Mouse (Mus musculus) heart, embryonic 10.5 days (tissue): ENCODE results near the gene Spred3. TPM values are rescaled to one million over a fixed set of nuclear protein-coding genes. Genes with fewer than 3 reads are reported as not detected.

Experiments
- DNase-seq: peaks from one replicate; pipeline ENCODE4 v3.0.0-alpha.2; 2017; ENCODE audit warnings: low spot score
- H3K27ac ChIP-seq: fragments of 300-500 bp; sonication (generic); 2 replicates; pipeline ENCODE4 v1.5.1; 2016; ENCODE audit warnings: mild to moderate bottlenecking
- H3K27me3 ChIP-seq: fragments of 300-500 bp; sonication (generic); 2 replicates; pipeline ENCODE4 v1.6.1; 2016; ENCODE audit warnings: mild to moderate bottlenecking; ENCODE audit not compliant: poor library complexity, insufficient read depth, severe bottlenecking
- H3K36me3 ChIP-seq: fragments of 300-500 bp; sonication (generic); 2 replicates; pipeline ENCODE4 v1.6.1; 2016; ENCODE audit warnings: mild to moderate bottlenecking, moderate library complexity
- H3K4me1 ChIP-seq: fragments of 300-500 bp; sonication (generic); 2 replicates; pipeline ENCODE4 v1.6.1; 2016; ENCODE audit warnings: mild to moderate bottlenecking
- H3K4me3 ChIP-seq: fragments of 300-500 bp; sonication (generic); 2 replicates; pipeline ENCODE4 v1.5.1; 2016; ENCODE audit warnings: mild to moderate bottlenecking, moderate library complexity
- H3K9me3 ChIP-seq: fragments of 300-500 bp; sonication (generic); 2 replicates; pipeline ENCODE4 v1.6.1; 2016; ENCODE audit warnings: mild to moderate bottlenecking, moderate library complexity
- WGBS: fragments of 180-500 bp; shearing (Covaris S2); methylation state at CpG from one replicate; pipeline ENCODE4 v1.1.7; 2016; 5-methylcytosine and 5-hydroxymethylcytosine counted together
- polyA plus RNA-seq: library from polyadenylated mRNA; unstranded; fragments of >200 nt; fragmentation: Nextera tagmentation; extraction: Ambion mirVana; gene quantifications from 2 replicates; pipeline ENCODE4 v1.2.1, GENCODE M21; 2016

The Spred3 gene
- polyA plus RNA-seq, 1 experiment from 2014 or later: 2.7 TPM

DNA sequence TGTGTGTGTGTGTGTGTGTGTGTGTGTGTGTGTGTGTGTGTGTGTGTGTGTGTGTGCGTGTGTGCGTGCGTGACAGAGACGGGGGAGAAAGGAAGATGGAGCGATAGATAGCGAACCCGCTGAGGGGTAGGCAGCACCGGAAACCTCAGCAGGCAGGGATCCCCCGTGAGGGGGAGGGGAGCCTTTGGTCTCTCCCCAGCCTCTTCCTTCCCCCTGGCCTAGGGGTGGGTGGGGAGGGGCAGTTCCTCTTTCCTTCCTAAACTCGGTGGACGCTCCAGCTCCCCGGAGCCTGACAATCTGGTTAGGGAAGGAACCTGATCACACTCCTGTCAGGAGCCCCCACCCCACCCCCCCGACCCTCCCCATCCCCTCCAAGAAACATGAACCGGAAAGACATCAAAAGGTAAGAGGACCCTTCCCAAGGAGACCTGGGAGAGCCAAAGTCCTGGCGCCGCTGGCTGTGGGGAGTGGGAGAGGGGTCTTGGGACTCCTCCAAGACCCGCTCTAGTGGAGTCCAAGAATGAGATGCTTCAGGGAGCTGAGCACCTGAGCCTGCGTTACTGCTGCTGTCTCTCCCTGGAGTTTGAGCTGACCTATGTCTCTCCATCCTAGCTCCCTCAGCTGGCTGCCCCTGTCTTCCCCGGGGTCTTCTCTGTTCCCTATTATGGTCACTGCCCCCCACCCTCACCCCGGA, 35.4 kb downstream of the Spred3 start, which contains the start of gene Rasgrp4:
Rasgrp4 (plus strand) TSS at position 159 of the 694 bp plus-strand sequence.
- H3K27ac ChIP-seq: peak within 1 kb of the TSS; percentile 52
- 2% methylated on average over 13 of the region's 20 CpGs for WGBS
- peak within 1 kb of the TSS; percentile 51 for H3K4me3 ChIP-seq
- peaks cover 27% of the 10 kb centered on the region for H3K27me3 ChIP-seq
- DNase-seq: no peak
- H3K36me3 ChIP-seq: no peaks in the 10 kb centered on the region
- H3K4me1 ChIP-seq: peaks cover 13% of the 10 kb centered on the region; the same call in 1 of the 2 replicates
- H3K9me3 ChIP-seq: no peaks in the 10 kb centered on the region

DNA sequence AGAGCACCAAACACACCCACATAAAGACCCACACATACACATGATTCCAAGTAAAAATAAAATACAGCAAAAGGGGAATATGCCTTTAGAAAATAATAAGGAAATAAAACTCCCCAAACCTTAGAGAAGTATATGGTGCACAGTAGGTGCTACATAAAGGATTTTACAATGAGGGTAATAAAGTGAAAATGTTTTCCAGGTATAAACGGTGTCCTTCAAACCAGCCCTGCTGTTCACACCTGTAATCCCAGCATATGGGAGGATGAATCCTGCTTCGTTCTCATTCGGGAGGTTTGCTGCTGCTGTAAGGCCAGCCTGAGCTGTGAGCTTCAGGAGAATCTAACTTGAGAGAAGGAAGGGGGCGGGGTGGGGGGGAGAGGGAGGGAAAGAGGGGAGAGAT, 36.0 kb downstream of the Spred3 start:
- H3K9me3 ChIP-seq: no peaks in the 10 kb centered on the region
- 0 out of 2 replicates have a peak overlapping the region, but pooled peaks have one; percentile 52 for H3K27ac ChIP-seq
- peaks cover 27% of the 10 kb centered on the region for H3K27me3 ChIP-seq
- H3K4me3 ChIP-seq: peak overlapping the region; percentile 51
- DNase-seq: no peak
- WGBS: 5% methylated on average over 4 of the region's 4 CpGs
- no peaks in the 10 kb centered on the region for H3K36me3 ChIP-seq
- peaks cover 13% of the 10 kb centered on the region; the same call in 1 of the 2 replicates for H3K4me1 ChIP-seq

GRCm38 (mm10) chr7:29128725-29129124, 41.5 kb downstream of the Spred3 start:
- no peak for DNase-seq
- Histone ChIP-seq H3K36me3 (no peaks in the 10 kb centered on the region), H3K4me3 (no peak overlapping the region), H3K27ac (no peak overlapping the region), H3K4me1 (peaks cover 14% of the 10 kb centered on the region), H3K9me3 (no peaks in the 10 kb centered on the region), H3K27me3 (peaks cover 16% of the 10 kb centered on the region)
- 57% methylated on average over 2 of the region's 2 CpGs for WGBS

- H3K4me1 ChIP-seq: peaks cover 17% of the 10 kb centered on the region
- no peaks in the 10 kb centered on the region for H3K9me3 ChIP-seq
- H3K27me3 ChIP-seq: peaks cover 17% of the 10 kb centered on the region
- no peak overlapping the region for H3K4me3 ChIP-seq
- no peak overlapping the region for H3K27ac ChIP-seq
- no peaks in the 10 kb centered on the region for H3K36me3 ChIP-seq
- DNase-seq: no peak
- WGBS: 25% methylated on average over 7 of the region's 7 CpGs
These were observed 43.9 kb downstream of the Spred3 start for GRCm38 (mm10) chr7:29126173-29126915.

DNA sequence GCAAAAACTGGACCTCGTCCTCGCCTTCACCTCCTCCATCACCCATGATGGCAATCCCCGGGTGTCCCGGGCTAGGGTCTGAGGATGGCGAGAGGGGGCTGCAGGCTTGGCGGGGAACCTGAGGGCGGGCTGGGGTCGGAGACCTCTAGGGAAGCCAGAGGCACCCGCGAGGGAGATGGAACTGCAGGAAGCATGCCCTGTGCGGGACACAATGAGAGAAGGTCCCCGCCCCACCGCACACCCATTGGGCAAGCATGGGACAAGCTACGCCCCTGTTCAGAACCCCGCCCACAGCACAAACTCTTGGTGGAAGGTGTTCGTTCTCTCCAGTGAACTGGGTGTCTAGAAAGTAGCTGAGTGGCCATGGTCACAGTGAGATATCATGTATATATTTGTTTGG, 45.2 kb downstream of the Spred3 start, which contains the start of gene Ryr1:
Ryr1 (minus strand) TSS at position 210 of the 400 bp plus-strand sequence.
- Histone ChIP-seq H3K36me3 (no peaks in the 10 kb centered on the region), H3K4me1 (peaks cover 17% of the 10 kb centered on the region), H3K27ac (0 out of 2 replicates have a peak within 1 kb of the TSS, but pooled peaks have one; percentile 13), H3K4me3 (peak within 1 kb of the TSS; percentile 54), H3K9me3 (no peaks in the 10 kb centered on the region), H3K27me3 (peaks cover 17% of the 10 kb centered on the region)
- 2% methylated on average over 16 of the region's 16 CpGs for WGBS
- peak; percentile 88 for DNase-seq

DNA sequence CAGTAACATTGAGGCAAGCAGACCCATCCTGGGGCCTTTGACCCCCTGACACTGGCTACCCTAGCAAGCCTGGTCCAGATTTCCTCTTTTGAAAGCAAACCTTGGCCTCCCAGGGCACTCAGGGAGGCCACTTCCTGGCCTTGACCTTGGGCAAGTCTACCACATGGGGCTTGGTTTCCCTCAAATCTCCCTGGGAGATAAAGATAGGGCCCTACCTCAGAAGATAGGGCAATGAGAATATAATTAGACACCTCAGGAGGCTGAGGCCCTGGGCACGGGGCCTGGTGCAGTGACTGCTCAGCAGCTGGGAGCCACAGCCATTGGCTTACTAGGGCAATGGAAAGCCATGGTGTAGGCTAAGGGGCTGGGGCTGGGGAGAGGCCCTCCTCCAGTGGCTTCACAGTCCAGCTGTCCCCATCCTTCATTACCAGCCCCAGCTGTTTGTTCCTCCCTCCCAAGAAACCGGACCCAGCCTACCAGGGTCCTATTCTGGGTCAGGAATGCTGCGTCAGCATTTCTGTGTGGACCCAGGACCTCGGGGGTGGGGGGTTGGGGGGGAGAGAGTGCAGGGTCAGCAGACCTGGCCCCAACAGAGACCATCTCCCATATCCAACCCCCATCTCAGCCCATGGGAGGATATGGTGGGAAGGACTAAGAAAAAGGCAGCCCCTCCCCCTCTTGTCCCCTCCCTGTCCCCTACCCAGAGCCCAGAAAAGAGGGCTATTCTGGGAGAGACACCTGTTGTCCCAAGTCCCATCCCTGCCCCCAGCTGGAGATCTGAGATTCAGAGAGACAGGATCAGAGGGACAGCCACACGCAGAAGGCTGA, 46.5 kb downstream of the Spred3 start:
- Histone ChIP-seq H3K9me3 (no peaks in the 10 kb centered on the region), H3K4me3 (peak overlapping the region; percentile 54), H3K36me3 (no peaks in the 10 kb centered on the region), H3K27me3 (peaks cover 27% of the 10 kb centered on the region), H3K4me1 (peaks cover 17% of the 10 kb centered on the region), H3K27ac (no peak overlapping the region)
- DNase-seq: no peak
- 53% methylated on average over 5 of the region's 5 CpGs for WGBS

DNA sequence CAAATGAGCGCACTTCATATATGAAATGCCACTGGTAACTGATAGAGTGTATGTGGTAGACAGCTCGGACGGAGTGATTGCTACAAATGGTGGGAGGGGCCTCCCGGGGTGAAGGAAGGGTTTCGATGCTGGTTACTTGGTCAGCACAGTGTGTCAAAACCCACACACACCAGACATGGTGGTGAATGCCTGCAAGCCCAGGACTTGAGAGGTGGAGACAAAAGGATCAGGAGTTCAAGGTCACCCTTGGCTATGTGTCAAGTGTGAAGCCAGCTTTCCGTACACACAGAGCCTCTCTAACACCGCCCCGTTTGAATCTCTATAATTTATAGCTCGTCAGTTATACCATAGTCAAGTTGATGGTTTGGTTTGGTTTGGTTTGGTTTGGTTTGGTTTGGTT, 47.4 kb downstream of the Spred3 start:
- DNase-seq: no peak
- Histone ChIP-seq H3K4me1 (peaks cover 17% of the 10 kb centered on the region), H3K4me3 (no peak overlapping the region), H3K36me3 (no peaks in the 10 kb centered on the region), H3K27ac (no peak overlapping the region), H3K9me3 (no peaks in the 10 kb centered on the region), H3K27me3 (peaks cover 35% of the 10 kb centered on the region)
- WGBS: 88% methylated on average over 9 of the region's 9 CpGs

DNA sequence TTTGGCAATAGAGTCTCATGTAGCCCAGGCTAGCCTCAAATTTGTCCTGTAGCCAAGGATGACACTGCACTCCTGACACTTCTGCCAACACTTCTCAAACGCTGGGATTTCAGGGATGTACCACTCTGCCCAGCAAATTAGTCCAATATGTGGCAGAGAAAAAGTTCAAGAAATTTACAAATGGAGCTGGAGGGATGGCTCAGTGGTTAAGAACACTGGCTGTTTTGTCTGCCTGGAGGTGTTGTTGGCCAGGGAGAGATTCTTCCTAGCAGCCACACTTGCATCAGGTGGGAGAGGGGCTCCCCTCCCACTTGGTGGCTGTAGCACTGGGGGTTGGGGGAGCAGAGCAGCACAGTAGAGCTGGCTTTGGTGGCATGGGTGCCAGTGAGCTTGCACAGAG, 50.7 kb downstream of the Spred3 start:
- Histone ChIP-seq H3K27me3 (peaks cover 38% of the 10 kb centered on the region), H3K27ac (no peak overlapping the region), H3K4me1 (peaks cover 11% of the 10 kb centered on the region), H3K9me3 (no peaks in the 10 kb centered on the region), H3K36me3 (no peaks in the 10 kb centered on the region), H3K4me3 (no peak overlapping the region)
- 73% methylated on average over 1 of the region's 1 CpGs for WGBS
- DNase-seq: no peak

GRCm38 (mm10) chr7:29118142-29118851, 51.9 kb downstream of the Spred3 start:
- Histone ChIP-seq H3K27ac (no peak overlapping the region), H3K4me3 (no peak overlapping the region), H3K36me3 (no peaks in the 10 kb centered on the region), H3K27me3 (peaks cover 29% of the 10 kb centered on the region; the same call in 1 of the 2 replicates), H3K4me1 (no peaks in the 10 kb centered on the region), H3K9me3 (no peaks in the 10 kb centered on the region)
- WGBS: 10% methylated on average over 18 of the region's 18 CpGs
- no peak for DNase-seq

GRCm38 (mm10) chr7:29108992-29109955, 60.9 kb downstream of the Spred3 start:
- Histone ChIP-seq H3K36me3 (no peaks in the 10 kb centered on the region), H3K4me3 (peak overlapping the region; percentile 50), H3K27me3 (peaks cover 31% of the 10 kb centered on the region), H3K27ac (peak overlapping the region; percentile 59; the same call in 1 of the 2 replicates), H3K9me3 (no peaks in the 10 kb centered on the region), H3K4me1 (peaks cover 10% of the 10 kb centered on the region)
- DNase-seq: no peak
- 26% methylated on average over 38 of the region's 38 CpGs for WGBS
